Mouse (Mus musculus) stomach, embryonic 15.5 days (tissue): ENCODE measurements around the gene Smap2. TPM values are rescaled to one million over a fixed set of nuclear protein-coding genes. Genes with fewer than 3 reads are reported as not detected.
"Not testable (repeated sequence)": the region's sequence is repeated elsewhere in the genome, so short reads cannot be mapped to it uniquely, and the experiment has no call there.

Experiments used
- ATAC-seq: fragments of 200-750 bp; cut with Nextera tagmentation; 2 replicates; pipeline ENCODE4 v1.8.0; 2017; ENCODE audit warnings: low read depth, moderate number of reproducible peaks, moderate TSS enrichment; ENCODE audit not compliant: insufficient read depth, low FRiP score
- H3K27ac ChIP-seq: fragments of 300-500 bp; sonication (generic); 2 replicates; pipeline ENCODE4 v1.5.1; 2015; ENCODE audit warnings: mild to moderate bottlenecking, inconsistent platforms
- H3K27me3 ChIP-seq: fragments of 300-500 bp; sonication (generic); replicated peaks from 2 replicates; pipeline ENCODE4 v1.6.1; 2015; ENCODE audit warnings: inconsistent platforms
- H3K36me3 ChIP-seq: fragments of 300-500 bp; sonication (generic); 2 replicates; pipeline ENCODE4 v1.6.1; 2015; ENCODE audit warnings: inconsistent platforms
- H3K4me1 ChIP-seq: fragments of 300-500 bp; sonication (generic); 2 replicates; pipeline ENCODE4 v1.6.1; 2015; ENCODE audit warnings: inconsistent platforms
- H3K4me2 ChIP-seq: fragments of 300-500 bp; sonication (generic); 2 replicates; pipeline ENCODE4 v1.6.1; 2015; ENCODE audit warnings: mild to moderate bottlenecking, inconsistent platforms
- H3K4me3 ChIP-seq: fragments of 300-500 bp; sonication (generic); replicated peaks from 2 replicates; pipeline ENCODE4 v1.5.1; 2015; ENCODE audit warnings: inconsistent platforms
- H3K9ac ChIP-seq: fragments of 300-500 bp; sonication (generic); 2 replicates; pipeline ENCODE4 v1.6.1; 2015; ENCODE audit warnings: inconsistent platforms
- H3K9me3 ChIP-seq: fragments of 300-500 bp; sonication (generic); 2 replicates; pipeline ENCODE4 v1.6.1; 2016; ENCODE audit warnings: inconsistent platforms
- WGBS: fragments of 180-500 bp; shearing (Covaris S2); methylation state at CpG from one replicate; pipeline ENCODE4 v1.1.7; 2015; 5-methylcytosine and 5-hydroxymethylcytosine counted together
- polyA plus RNA-seq: library from polyadenylated mRNA; unstranded; fragments of >200 nt; fragmentation: Nextera tagmentation; extraction: Ambion mirVana; gene quantifications from 2 replicates; pipeline ENCODE4 v1.2.1, GENCODE M21; 2015

Smap2 gene
- 14.2 TPM in 2 replicates for polyA plus RNA-seq

DNA sequence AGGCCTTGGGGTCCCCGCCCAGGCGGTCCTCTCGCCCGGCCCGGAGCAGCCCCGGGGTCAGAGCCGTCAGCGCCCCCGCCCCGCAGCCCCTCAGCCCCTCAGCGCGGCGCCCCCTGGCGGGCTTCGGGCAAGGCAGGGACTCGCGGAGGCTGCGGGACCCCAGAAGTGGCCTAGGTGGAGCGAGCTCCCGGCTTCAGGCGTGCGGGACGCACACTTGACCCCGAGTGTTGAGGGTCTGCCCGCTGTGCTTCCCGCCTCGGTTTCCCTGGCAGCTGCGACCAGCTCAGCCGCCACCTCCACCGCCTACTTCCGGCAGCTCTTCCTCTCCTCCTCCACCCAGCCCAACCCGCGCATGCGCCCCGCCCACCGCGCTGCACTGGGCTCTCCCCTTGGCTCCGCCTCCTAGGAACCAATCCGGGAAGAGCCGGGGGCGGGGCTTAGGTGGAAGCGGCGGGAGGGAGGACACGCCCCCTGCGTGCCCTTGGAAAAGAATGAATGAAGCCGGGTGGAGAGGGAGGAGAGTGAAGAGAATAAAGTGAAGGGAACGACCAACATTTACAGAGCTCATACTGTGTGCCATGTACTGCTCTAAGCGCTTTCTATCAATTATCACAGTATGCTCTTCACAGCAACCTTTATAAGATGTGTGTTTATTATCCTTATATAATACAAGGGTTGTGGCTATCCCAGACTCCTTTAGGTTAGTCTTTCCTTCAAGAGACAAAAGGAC, at the start of gene Smap2:
Smap2 (minus strand) TSS at position 320 of the 730 bp plus-strand sequence.
- Histone ChIP-seq H3K4me2 (peak within 1 kb of the TSS; percentile 92), H3K4me3 (peak within 1 kb of the TSS; percentile 95), H3K27me3 (no peaks in the 10 kb centered on the region), H3K27ac (peak within 1 kb of the TSS; percentile 19; the same call in 1 of the 2 replicates), H3K9ac (peak within 1 kb of the TSS; percentile 84), H3K9me3 (no peaks in the 10 kb centered on the region), H3K4me1 (0 out of 2 replicates have a peak, but pooled peaks cover 12% of the 10 kb centered on the region), H3K36me3 (no peaks in the 10 kb centered on the region)
- under 1% methylated on average over 39 of the region's 48 CpGs for WGBS
- ATAC-seq, result peak; percentile 96

DNA sequence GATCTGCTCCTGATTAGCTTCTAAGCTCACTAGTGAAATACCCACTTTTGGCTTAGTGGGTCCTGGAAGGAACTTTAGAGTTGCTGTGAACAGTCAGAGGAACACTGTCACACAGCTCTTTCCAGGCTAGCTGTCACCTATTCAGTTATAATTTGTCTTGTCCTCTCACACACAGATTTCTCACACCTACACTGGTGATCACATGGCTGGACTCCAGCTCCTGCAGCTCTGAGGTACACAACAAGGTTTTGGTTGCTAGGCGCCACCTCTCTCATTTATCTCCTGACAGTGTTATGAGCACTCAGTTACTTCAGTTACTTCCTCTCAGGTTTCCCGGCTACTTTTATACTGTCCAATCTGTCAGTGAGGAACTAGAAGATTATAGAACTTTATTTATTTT, 48.3 kb upstream of the Smap2 start:
- ATAC-seq, result no peak
- Histone ChIP-seq H3K9ac (no peak overlapping the region), H3K4me2 (no peak overlapping the region), H3K4me3 (no peak overlapping the region), H3K36me3 (peaks cover 13% of the 10 kb centered on the region), H3K27ac (no peak overlapping the region), H3K27me3 (no peaks in the 10 kb centered on the region), H3K9me3 (no peaks in the 10 kb centered on the region), H3K4me1 (no peaks in the 10 kb centered on the region)
- WGBS, result 68% methylated on average over 2 of the region's 2 CpGs

DNA sequence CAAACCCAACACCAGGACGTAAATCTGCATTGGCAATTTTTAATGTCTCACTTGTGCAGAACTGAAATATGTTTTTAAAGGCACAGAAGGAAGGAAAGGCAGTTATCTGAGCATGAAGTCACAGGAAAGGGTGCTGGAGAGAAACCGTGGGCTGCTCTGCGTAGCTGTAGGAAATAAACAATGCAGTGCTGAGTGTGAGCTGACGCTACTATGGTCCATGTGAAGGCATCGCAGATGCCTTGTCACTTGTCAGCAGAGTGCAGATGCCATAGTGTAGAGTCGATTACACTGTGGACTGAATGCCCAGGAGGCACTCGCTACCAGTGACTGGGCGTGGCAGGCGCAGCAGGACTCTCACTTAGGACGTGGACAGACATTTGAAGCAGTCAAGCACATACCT, 42.2 kb upstream of the Smap2 start:
- H3K4me1 ChIP-seq, H3K9me3 ChIP-seq, H3K4me2 ChIP-seq, H3K27me3 ChIP-seq, H3K9ac ChIP-seq, H3K27ac ChIP-seq, ATAC-seq, H3K4me3 ChIP-seq, H3K36me3 ChIP-seq: not testable (repeated sequence)
- WGBS, result 93% methylated on average over 10 of the region's 10 CpGs

DNA sequence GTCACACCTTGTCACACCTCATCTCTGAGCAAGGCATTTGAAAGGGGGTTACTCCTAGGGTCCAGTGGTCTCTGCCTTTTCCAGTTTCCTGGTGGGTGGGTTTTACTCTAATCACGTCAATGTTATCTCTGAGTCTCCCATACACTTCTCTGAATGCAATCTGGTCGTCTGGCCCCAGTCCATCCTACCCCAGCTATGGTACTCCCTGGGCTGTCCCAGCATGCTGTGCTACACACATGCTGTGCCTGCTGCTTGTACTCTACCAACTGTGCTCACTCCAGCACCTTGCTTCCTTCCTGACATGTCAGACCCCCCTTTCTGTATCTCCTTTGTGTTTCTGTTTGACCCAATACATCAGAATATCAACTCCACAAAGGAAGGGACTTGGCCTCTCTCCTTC, 40.0 kb upstream of the Smap2 start:
- no peak for ATAC-seq
- H3K27me3 ChIP-seq, result no peaks in the 10 kb centered on the region
- no peak overlapping the region for H3K4me2 ChIP-seq
- H3K9ac ChIP-seq, result no peak overlapping the region
- 60% methylated on average over 2 of the region's 2 CpGs for WGBS
- 0 out of 2 replicates have a peak, but pooled peaks cover 3% of the 10 kb centered on the region for H3K36me3 ChIP-seq
- no peaks in the 10 kb centered on the region for H3K9me3 ChIP-seq
- H3K27ac ChIP-seq, result no peak overlapping the region
- H3K4me3 ChIP-seq, result no peak overlapping the region
- H3K4me1 ChIP-seq, result no peaks in the 10 kb centered on the region

DNA sequence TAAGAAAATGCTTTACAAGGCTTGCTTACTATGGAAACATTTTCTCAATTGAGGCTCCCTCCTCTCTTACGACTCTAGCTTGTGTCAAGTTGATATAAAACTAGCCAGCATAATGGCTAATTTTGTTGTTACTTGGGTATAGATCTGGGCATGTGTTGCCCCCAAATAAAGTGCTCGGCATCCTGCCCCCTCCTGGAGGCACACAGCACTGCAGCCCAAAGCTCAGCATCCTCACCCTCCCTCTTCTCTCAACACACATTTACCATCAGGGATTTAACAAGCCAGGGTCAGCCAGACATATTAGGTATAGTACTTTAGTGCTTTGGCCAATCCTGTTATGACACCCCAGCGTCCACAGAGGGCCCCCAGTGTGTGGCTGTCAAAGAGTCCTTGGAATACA, 39.3 kb upstream of the Smap2 start:
- H3K9me3 ChIP-seq, result no peaks in the 10 kb centered on the region
- no peaks in the 10 kb centered on the region for H3K4me1 ChIP-seq
- H3K4me3 ChIP-seq, result no peak overlapping the region
- no peak for ATAC-seq
- no peak overlapping the region for H3K4me2 ChIP-seq
- H3K36me3 ChIP-seq, result 0 out of 2 replicates have a peak, but pooled peaks cover 3% of the 10 kb centered on the region
- WGBS, result 45% methylated on average over 3 of the region's 3 CpGs
- no peaks in the 10 kb centered on the region for H3K27me3 ChIP-seq
- no peak overlapping the region for H3K27ac ChIP-seq
- no peak overlapping the region for H3K9ac ChIP-seq

DNA sequence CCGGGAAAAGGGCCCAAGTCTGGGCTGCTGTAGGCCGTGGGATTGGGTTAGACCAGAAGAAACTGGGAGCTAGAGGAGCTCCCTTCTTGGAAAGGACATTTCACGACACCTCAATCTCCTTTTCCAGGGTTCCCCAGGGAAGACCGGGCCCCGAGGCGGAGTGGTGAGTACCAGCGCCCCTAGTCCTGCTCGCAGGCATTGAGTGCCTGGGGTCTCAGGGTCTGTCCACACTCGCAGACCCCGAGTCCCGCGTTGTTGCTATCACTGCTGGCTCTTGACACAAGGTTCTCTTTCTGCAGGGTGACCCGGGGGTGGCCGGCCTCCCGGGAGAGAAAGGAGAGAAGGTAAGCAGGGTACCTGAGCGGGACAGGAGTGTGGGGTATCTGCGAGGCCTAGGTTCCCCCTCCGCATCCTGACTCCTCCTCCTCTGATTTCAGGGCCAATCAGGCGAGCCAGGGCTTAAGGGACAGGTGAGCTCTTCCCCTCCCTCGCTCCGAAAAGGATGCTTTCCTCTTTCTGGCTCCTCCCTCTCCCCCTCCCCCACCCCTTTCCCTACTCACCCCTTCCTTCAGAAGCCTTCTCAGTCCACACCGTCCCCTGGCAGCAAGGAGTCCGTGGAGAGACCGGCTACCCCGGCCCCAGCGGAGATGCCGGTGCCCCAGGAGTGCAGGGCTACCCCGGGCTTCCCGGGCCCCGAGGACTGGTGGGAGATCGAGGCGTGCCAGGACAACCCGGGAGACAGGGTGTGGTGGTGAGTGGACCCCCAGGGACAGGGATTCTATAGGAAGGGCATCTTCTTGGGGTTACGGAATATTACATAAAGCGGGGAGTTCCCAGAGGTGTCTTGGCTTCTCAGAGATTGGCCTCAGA, 35.6 kb upstream of the Smap2 start:
- ATAC-seq, result no peak
- H3K4me2 ChIP-seq, result no peak overlapping the region; the same call in 1 of the 2 replicates
- no peaks in the 10 kb centered on the region for H3K9me3 ChIP-seq
- no peaks in the 10 kb centered on the region for H3K27me3 ChIP-seq
- WGBS, result 18% methylated on average over 34 of the region's 35 CpGs
- no peak overlapping the region for H3K9ac ChIP-seq
- H3K36me3 ChIP-seq, result no peaks in the 10 kb centered on the region
- H3K27ac ChIP-seq, result no peak overlapping the region
- no peak overlapping the region for H3K4me3 ChIP-seq
- no peaks in the 10 kb centered on the region for H3K4me1 ChIP-seq

DNA sequence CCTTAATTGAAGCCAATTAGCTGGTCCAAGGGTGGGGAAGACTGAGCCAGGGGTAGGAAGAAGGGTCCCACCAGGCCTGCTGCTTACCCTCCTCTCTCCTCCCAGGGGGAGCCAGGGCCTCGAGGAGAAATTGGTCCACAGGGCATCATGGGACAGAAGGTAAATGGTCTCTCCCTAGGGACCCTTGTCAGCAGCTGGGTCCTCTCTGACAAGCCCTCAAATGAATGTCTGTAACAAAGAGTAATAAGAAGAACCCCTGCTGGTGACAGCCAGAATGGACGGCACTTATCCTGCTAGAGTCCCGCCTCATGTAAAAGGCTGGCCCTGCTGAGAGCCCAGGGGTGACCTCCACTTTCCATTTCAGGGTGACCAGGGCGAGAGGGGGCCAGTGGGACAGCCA, 34.8 kb upstream of the Smap2 start:
- no peaks in the 10 kb centered on the region for H3K36me3 ChIP-seq
- H3K4me3 ChIP-seq, result no peak overlapping the region
- ATAC-seq, result no peak
- H3K27ac ChIP-seq, result no peak overlapping the region
- WGBS, result 38% methylated on average over 4 of the region's 4 CpGs
- no peaks in the 10 kb centered on the region for H3K27me3 ChIP-seq
- H3K4me2 ChIP-seq, result no peak overlapping the region
- no peak overlapping the region for H3K9ac ChIP-seq
- H3K4me1 ChIP-seq, result no peaks in the 10 kb centered on the region
- H3K9me3 ChIP-seq, result no peaks in the 10 kb centered on the region

DNA sequence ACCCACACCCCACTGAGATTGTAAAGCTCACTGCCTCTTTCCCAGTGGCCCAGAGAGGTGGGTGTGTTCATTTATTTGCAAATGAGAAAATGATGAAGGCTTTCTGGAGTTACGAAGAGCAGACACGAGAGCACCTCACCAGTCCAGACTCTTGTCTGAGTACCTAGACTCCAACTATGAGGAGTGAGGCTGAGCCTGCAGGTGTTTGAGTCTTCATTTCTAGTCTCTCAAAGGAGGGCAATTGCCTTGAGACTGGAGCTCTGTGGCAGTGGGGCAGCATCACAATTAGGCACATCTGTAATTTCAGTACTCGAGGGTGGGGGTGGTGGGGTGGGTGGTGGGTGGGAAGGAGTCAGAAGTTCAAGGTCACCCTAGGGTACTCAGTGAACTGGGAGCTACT, 25.9 kb upstream of the Smap2 start:
- H3K27me3 ChIP-seq, result peaks cover 15% of the 10 kb centered on the region; the same call in 1 of the 2 replicates
- no peaks in the 10 kb centered on the region for H3K36me3 ChIP-seq
- H3K4me2 ChIP-seq, result no peak overlapping the region
- H3K4me3 ChIP-seq, result no peak overlapping the region
- H3K27ac ChIP-seq, result no peak overlapping the region
- H3K9ac ChIP-seq, result no peak overlapping the region
- peaks cover 23% of the 10 kb centered on the region for H3K4me1 ChIP-seq
- no peak for ATAC-seq
- WGBS, result 74% methylated on average over 3 of the region's 3 CpGs
- no peaks in the 10 kb centered on the region for H3K9me3 ChIP-seq

DNA sequence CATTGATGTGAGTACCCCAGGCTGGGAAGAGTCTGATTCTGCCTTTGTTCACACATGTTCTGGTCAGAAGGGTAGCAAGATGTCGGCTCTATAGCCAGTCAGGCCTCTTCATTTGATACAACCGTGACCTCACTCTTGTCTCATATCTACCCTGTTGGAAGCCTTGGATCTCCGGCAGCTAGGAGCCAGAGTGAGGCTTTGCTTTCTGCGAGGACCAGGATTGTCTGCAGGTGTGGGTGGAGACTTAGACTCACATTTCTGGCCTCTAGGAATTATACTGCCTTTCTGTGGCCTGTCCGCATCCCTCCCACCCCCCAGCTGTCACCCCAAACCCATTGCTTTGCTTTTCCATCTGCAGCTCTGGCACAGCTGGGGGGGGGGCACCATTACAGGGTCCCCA, 25.4 kb upstream of the Smap2 start:
- H3K27ac ChIP-seq, result no peak overlapping the region
- no peaks in the 10 kb centered on the region for H3K36me3 ChIP-seq
- H3K4me2 ChIP-seq, result no peak overlapping the region
- no peaks in the 10 kb centered on the region for H3K9me3 ChIP-seq
- H3K4me3 ChIP-seq, result no peak overlapping the region
- no peak for ATAC-seq
- WGBS, result 73% methylated on average over 5 of the region's 5 CpGs
- H3K27me3 ChIP-seq, result peaks cover 15% of the 10 kb centered on the region; the same call in 1 of the 2 replicates
- H3K9ac ChIP-seq, result no peak overlapping the region
- peaks cover 23% of the 10 kb centered on the region for H3K4me1 ChIP-seq

DNA sequence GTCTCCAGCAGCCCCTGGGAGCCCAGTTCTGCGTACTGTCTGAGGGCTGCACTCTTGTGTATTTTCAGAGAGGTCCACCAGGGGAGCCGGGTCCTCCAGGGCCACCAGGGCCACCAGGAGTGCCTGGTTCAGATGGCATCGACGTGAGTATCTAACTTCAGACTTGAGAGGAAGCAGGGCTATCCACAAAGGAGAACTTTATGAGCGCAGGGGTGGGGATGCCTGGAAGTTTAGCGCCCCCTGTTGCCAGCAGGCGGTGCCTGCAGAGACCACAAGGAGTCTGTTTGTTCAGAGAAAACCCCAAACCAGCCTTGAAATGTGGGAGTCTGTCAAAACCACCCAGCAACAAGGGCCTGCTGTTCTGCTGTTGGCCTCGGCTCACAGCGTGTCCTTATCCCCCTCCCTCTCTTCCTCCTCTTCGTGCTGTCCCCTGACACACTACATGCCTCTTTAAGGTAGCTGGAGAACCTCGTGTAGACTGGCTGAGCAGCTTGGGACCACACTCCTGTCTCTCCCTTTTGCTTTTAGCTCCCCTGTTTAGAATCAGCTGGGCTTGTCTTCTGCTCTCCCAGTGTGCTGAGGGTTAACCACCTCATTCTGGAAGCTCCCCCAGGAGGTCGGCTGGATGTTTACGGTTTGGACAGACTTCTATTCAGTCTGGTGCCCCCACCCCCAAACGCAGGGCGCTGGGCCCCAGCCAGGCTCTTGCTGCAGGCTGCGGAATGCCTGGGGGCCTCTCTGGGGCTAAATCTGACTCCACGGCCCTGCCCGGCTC, 24.0 kb upstream of the Smap2 start:
- H3K4me2 ChIP-seq, result peak overlapping the region; percentile 69
- H3K9me3 ChIP-seq, result no peaks in the 10 kb centered on the region
- H3K4me3 ChIP-seq, result peak overlapping the region; percentile 5; the same call in 1 of the 2 replicates
- peaks cover 15% of the 10 kb centered on the region; the same call in 1 of the 2 replicates for H3K27me3 ChIP-seq
- H3K9ac ChIP-seq, result no peak overlapping the region
- peaks cover 23% of the 10 kb centered on the region for H3K4me1 ChIP-seq
- no peaks in the 10 kb centered on the region for H3K36me3 ChIP-seq
- peak overlapping the region; percentile 86 for H3K27ac ChIP-seq
- WGBS, result 9% methylated on average over 18 of the region's 18 CpGs
- ATAC-seq, result peak; percentile 70

DNA sequence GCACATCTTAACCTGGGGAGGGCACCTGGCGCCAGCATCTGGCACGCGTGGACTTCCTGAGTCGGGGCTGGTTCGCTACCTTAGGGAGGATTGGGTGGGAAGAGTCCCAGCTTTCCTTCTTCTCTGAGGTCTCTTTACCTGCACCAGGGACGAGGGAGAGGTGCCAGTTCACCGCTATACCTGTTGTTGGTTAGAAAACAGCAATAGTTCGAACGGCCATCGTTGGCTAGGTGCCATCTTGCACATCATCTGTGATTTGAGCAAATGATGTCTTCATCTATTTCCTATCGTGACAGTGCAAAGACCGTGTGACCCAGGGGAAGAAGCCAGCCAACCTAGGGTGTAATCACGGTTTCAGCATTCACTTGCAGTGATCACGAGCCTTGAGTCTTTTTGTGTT, 23.3 kb upstream of the Smap2 start:
- 65% methylated on average over 14 of the region's 14 CpGs for WGBS
- Histone ChIP-seq H3K9me3 (no peaks in the 10 kb centered on the region), H3K36me3 (no peaks in the 10 kb centered on the region), H3K4me3 (peak overlapping the region; percentile 42), H3K9ac (no peak overlapping the region), H3K27ac (peak overlapping the region; percentile 86; the same call in 1 of the 2 replicates), H3K27me3 (peaks cover 15% of the 10 kb centered on the region; the same call in 1 of the 2 replicates), H3K4me2 (peak overlapping the region; percentile 69), H3K4me1 (peaks cover 23% of the 10 kb centered on the region)
- no peak for ATAC-seq
